Mouse (Mus musculus) adrenal gland, postnatal 0 days (tissue): Measurements from ENCODE around the gene Tmem144. TPM values are rescaled to one million over a fixed set of nuclear protein-coding genes. Genes with fewer than 3 reads are reported as not detected.

Source experiments
- polyA plus RNA-seq: library from polyadenylated mRNA; unstranded; fragments of >200 nt; fragmentation: Nextera tagmentation; extraction: Ambion mirVana; gene quantifications from 2 replicates; pipeline ENCODE4 v1.2.1, GENCODE M21; 2015

Gene Tmem144
- polyA plus RNA-seq: 9.6 and 28.0 TPM in 2 replicates

GRCm38 (mm10) chr3:79852654-79853166 lies at the start of gene Tmem144:
Gene Tmem144 (minus strand): TSS chr3:79852773.

GRCm38 (mm10) chr3:79884305-79884704 lies 31.7 kb upstream of the Tmem144 start, which contains the start of gene Fam198b:
Gene Fam198b (plus strand): TSS chr3:79884533.

Other genes starting within 250 kb of the Tmem144 start
- 10.4 and 11.6 TPM in 2 replicates for gene 4930579G24Rik, start 223.7 kb downstream of the Tmem144 start, polyA plus RNA-seq
- gene Etfdh, start 223.3 kb downstream of the Tmem144 start, polyA plus RNA-seq: 70.2 and 127 TPM in 2 replicates
- gene Rxfp1, start 114.9 kb downstream of the Tmem144 start, polyA plus RNA-seq: 0.43 and 2.0 TPM in 2 replicates
- 13.3 and 13.5 TPM in 2 replicates for gene Fam198b, start 31.8 kb upstream of the Tmem144 start, polyA plus RNA-seq